Mouse (Mus musculus): ENCODE measurements around the gene Shc4. TPM values are rescaled to one million over a fixed set of nuclear protein-coding genes. Genes with fewer than 3 reads are reported as not detected.

Shc4 gene
- polyA plus RNA-seq, 1 experiment from 2014 or later, result 0.61 TPM

GRCm38 (mm10) chr2:125694798-125695197 lies 29.1 kb downstream of the Shc4 start:
- Histone ChIP-seq H3K36me3 (ENCODE audit: control insufficient read depth, insufficient read depth) (no peaks in the 10 kb centered on the region), H3K9me3 (ENCODE audit: control insufficient read depth) (no peaks in the 10 kb centered on the region), H3K27ac (ENCODE audit: low read depth, low read length) (no peak overlapping the region), H3K4me1 (replicated peaks; ENCODE audit: control insufficient read depth, insufficient read depth, low read length) (no peaks in the 10 kb centered on the region), H3K27me3 (replicated peaks; ENCODE audit: control insufficient read depth, insufficient read depth, low read length) (no peaks in the 10 kb centered on the region), H3K4me2 (replicated peaks; ENCODE audit: low read depth) (no peak overlapping the region), H3K4me3 (ENCODE audit: low read depth, low read length) (no peak overlapping the region), H3K9ac (ENCODE audit: low read depth, low read length) (no peak overlapping the region)
- 78% methylated on average over 2 of the region's 2 CpGs for WGBS
- no peak for TF ChIP-seq CTCF (IDR thresholded peaks at IDR 0.05; ENCODE audit: low read depth)
- no peak for ATAC-seq

- WGBS, result 51% methylated on average over 2 of the region's 2 CpGs
- no peaks in the 10 kb centered on the region for H3K4me1 ChIP-seq (replicated peaks; ENCODE audit: control insufficient read depth, insufficient read depth, low read length)
- H3K9me3 ChIP-seq (ENCODE audit: control insufficient read depth), result no peaks in the 10 kb centered on the region
- ATAC-seq, result no peak
- H3K27ac ChIP-seq (ENCODE audit: low read depth, low read length), result no peak overlapping the region
- no peak overlapping the region for H3K9ac ChIP-seq (ENCODE audit: low read depth, low read length)
- no peak overlapping the region for H3K4me2 ChIP-seq (replicated peaks; ENCODE audit: low read depth)
- H3K4me3 ChIP-seq (ENCODE audit: low read depth, low read length), result no peak overlapping the region
- no peak for TF ChIP-seq CTCF (IDR thresholded peaks at IDR 0.05; ENCODE audit: low read depth)
- H3K36me3 ChIP-seq (ENCODE audit: control insufficient read depth, insufficient read depth), result no peaks in the 10 kb centered on the region
- H3K27me3 ChIP-seq (replicated peaks; ENCODE audit: control insufficient read depth, insufficient read depth, low read length), result no peaks in the 10 kb centered on the region
Measured at GRCm38 (mm10) chr2:125692010-125692409, 31.9 kb downstream of the Shc4 start.

GRCm38 (mm10) chr2:125685441-125686150 lies 38.4 kb downstream of the Shc4 start:
- Histone ChIP-seq H3K9me3 (ENCODE audit: control insufficient read depth) (no peaks in the 10 kb centered on the region), H3K27me3 (replicated peaks; ENCODE audit: control insufficient read depth, insufficient read depth, low read length) (no peaks in the 10 kb centered on the region), H3K4me2 (replicated peaks; ENCODE audit: low read depth) (no peak overlapping the region), H3K4me1 (replicated peaks; ENCODE audit: control insufficient read depth, insufficient read depth, low read length) (peaks cover 5% of the 10 kb centered on the region; the same call in 1 of the 2 replicates), H3K36me3 (ENCODE audit: control insufficient read depth, insufficient read depth) (no peaks in the 10 kb centered on the region), H3K9ac (ENCODE audit: low read depth, low read length) (no peak overlapping the region), H3K4me3 (ENCODE audit: low read depth, low read length) (no peak overlapping the region), H3K27ac (ENCODE audit: low read depth, low read length) (no peak overlapping the region)
- ATAC-seq, result no peak
- WGBS, result 61% methylated on average over 9 of the region's 9 CpGs
- TF ChIP-seq CTCF (IDR thresholded peaks at IDR 0.05; ENCODE audit: low read depth), result no peak

- 47% methylated on average over 10 of the region's 10 CpGs for WGBS
- Histone ChIP-seq H3K9me3 (ENCODE audit: control insufficient read depth) (no peaks in the 10 kb centered on the region), H3K27ac (ENCODE audit: low read depth, low read length) (no peak overlapping the region), H3K9ac (ENCODE audit: low read depth, low read length) (no peak overlapping the region), H3K4me2 (replicated peaks; ENCODE audit: low read depth) (no peak overlapping the region), H3K4me1 (replicated peaks; ENCODE audit: control insufficient read depth, insufficient read depth, low read length) (peaks cover 5% of the 10 kb centered on the region; the same call in 1 of the 2 replicates), H3K36me3 (ENCODE audit: control insufficient read depth, insufficient read depth) (no peaks in the 10 kb centered on the region), H3K4me3 (ENCODE audit: low read depth, low read length) (no peak overlapping the region), H3K27me3 (replicated peaks; ENCODE audit: control insufficient read depth, insufficient read depth, low read length) (no peaks in the 10 kb centered on the region)
- 0 out of 2 replicates have a peak, but pooled peaks have one; percentile 33 for ATAC-seq
- no peak for TF ChIP-seq CTCF (IDR thresholded peaks at IDR 0.05; ENCODE audit: low read depth)
Measured at GRCm38 (mm10) chr2:125684559-125685440, 39.1 kb downstream of the Shc4 start.

- Histone ChIP-seq H3K9ac (ENCODE audit: low read depth, low read length) (no peak overlapping the region), H3K27ac (ENCODE audit: low read depth, low read length) (no peak overlapping the region), H3K4me1 (replicated peaks; ENCODE audit: control insufficient read depth, insufficient read depth, low read length) (peaks cover 5% of the 10 kb centered on the region; the same call in 1 of the 2 replicates), H3K9me3 (ENCODE audit: control insufficient read depth) (no peaks in the 10 kb centered on the region), H3K4me2 (replicated peaks; ENCODE audit: low read depth) (no peak overlapping the region), H3K4me3 (ENCODE audit: low read depth, low read length) (no peak overlapping the region), H3K36me3 (ENCODE audit: control insufficient read depth, insufficient read depth) (no peaks in the 10 kb centered on the region), H3K27me3 (replicated peaks; ENCODE audit: control insufficient read depth, insufficient read depth, low read length) (no peaks in the 10 kb centered on the region)
- TF ChIP-seq CTCF (IDR thresholded peaks at IDR 0.05; ENCODE audit: low read depth), result no peak
- peak; percentile 75 for ATAC-seq
- 63% methylated on average over 7 of the region's 7 CpGs for WGBS
Measured at GRCm38 (mm10) chr2:125683895-125684294, 40.1 kb downstream of the Shc4 start.

GRCm38 (mm10) chr2:125681811-125682210 lies 42.1 kb downstream of the Shc4 start:
- Histone ChIP-seq H3K27me3 (replicated peaks; ENCODE audit: control insufficient read depth, insufficient read depth, low read length) (no peaks in the 10 kb centered on the region), H3K9me3 (ENCODE audit: control insufficient read depth) (no peaks in the 10 kb centered on the region), H3K9ac (ENCODE audit: low read depth, low read length) (no peak overlapping the region), H3K4me2 (replicated peaks; ENCODE audit: low read depth) (no peak overlapping the region), H3K4me1 (replicated peaks; ENCODE audit: control insufficient read depth, insufficient read depth, low read length) (peaks cover 5% of the 10 kb centered on the region; the same call in 1 of the 2 replicates), H3K27ac (ENCODE audit: low read depth, low read length) (no peak overlapping the region), H3K36me3 (ENCODE audit: control insufficient read depth, insufficient read depth) (no peaks in the 10 kb centered on the region), H3K4me3 (ENCODE audit: low read depth, low read length) (no peak overlapping the region)
- 67% methylated on average over 9 of the region's 9 CpGs for WGBS
- ATAC-seq, result no peak
- TF ChIP-seq CTCF (IDR thresholded peaks at IDR 0.05; ENCODE audit: low read depth), result no peak

All from intestine, postnatal 0 days (tissue).